Mouse (Mus musculus): ENCODE measurements around the gene Fcrla. TPM values are rescaled to one million over a fixed set of nuclear protein-coding genes. Genes with fewer than 3 reads are reported as not detected.

The Fcrla gene
- total RNA-seq, 2 experiments from 2014 or later, result not detected

GRCm38 (mm10) chr1:170894603-170895602 lies 32.5 kb downstream of the Fcrla start:
- intact Hi-C loops (cut with DNase I), result no loop called here
- no peak for DNase-seq

GRCm38 (mm10) chr1:170892279-170892678 lies 35.1 kb downstream of the Fcrla start:
- Histone ChIP-seq H3K27ac (no peak overlapping the region), H3K4me3 (no peak overlapping the region)
- no peak for TF ChIP-seq CTCF (IDR thresholded peaks at IDR 0.05)
- DNase-seq, result no peak
- intact Hi-C loops (cut with DNase I), result no loop called here

More at GRCm38 (mm10) chr1:170894603-170895602, 32.5 kb downstream of the Fcrla start:
- Histone ChIP-seq H3K4me3 (no peak overlapping the region), H3K27ac (no peak overlapping the region)
- peak; percentile 73 for TF ChIP-seq CTCF (IDR thresholded peaks at IDR 0.05)

GRCm38 (mm10) chr1:170891646-170892045 lies 35.7 kb downstream of the Fcrla start:
- Histone ChIP-seq H3K27ac (no peak overlapping the region), H3K4me3 (no peak overlapping the region)
- intact Hi-C loops (cut with DNase I), result no loop called here
- no peak for TF ChIP-seq CTCF (IDR thresholded peaks at IDR 0.05)
- no peak for DNase-seq

- DNase-seq, result no peak
- Histone ChIP-seq H3K27ac (no peak overlapping the region), H3K4me3 (no peak overlapping the region)
- no peak for TF ChIP-seq CTCF (IDR thresholded peaks at IDR 0.05)
- intact Hi-C loops (cut with DNase I), result no loop called here
Observed at GRCm38 (mm10) chr1:170889310-170889709, 38.1 kb downstream of the Fcrla start.

- Histone ChIP-seq H3K27ac (no peak overlapping the region), H3K4me3 (no peak overlapping the region)
- intact Hi-C loops (cut with DNase I), result no loop called here
- TF ChIP-seq CTCF (IDR thresholded peaks at IDR 0.05), result no peak
- no peak for DNase-seq
Observed at GRCm38 (mm10) chr1:170886044-170886458, 41.3 kb downstream of the Fcrla start.

GRCm38 (mm10) chr1:170884978-170885561 lies 42.3 kb downstream of the Fcrla start, which contains the start of the genes Gm26620 and Dusp12:
Gm26620 (plus strand) TSS chr1:170885065.
Dusp12 (minus strand) TSS chr1:170885540.
- Histone ChIP-seq H3K4me3 (peak within 1 kb of the TSS; percentile 92), H3K27ac (peak within 1 kb of the TSS; percentile 92)
- DNase-seq, result peak; percentile 90
- TF ChIP-seq CTCF (IDR thresholded peaks at IDR 0.05), result peak; percentile 71
- intact Hi-C loops (cut with DNase I), result no loop called here

- Histone ChIP-seq H3K4me3 (peak overlapping the region; percentile 92), H3K27ac (peak overlapping the region; percentile 92; the same call in 1 of the 2 replicates)
- intact Hi-C loops (cut with DNase I), result no loop called here
- no peak for TF ChIP-seq CTCF (IDR thresholded peaks at IDR 0.05)
- DNase-seq, result no peak
Observed at GRCm38 (mm10) chr1:170884390-170884789, 43.0 kb downstream of the Fcrla start.

- Histone ChIP-seq H3K4me3 (no peak overlapping the region), H3K27ac (no peak overlapping the region)
- intact Hi-C loops (cut with DNase I), result no loop called here
- DNase-seq, result no peak
- no peak for TF ChIP-seq CTCF (IDR thresholded peaks at IDR 0.05)
Observed at GRCm38 (mm10) chr1:170882915-170883485, 44.4 kb downstream of the Fcrla start.

- TF ChIP-seq CTCF (IDR thresholded peaks at IDR 0.05), result no peak
- no peak for DNase-seq
- Histone ChIP-seq H3K27ac (no peak overlapping the region), H3K4me3 (no peak overlapping the region)
- intact Hi-C loops (cut with DNase I), result no loop called here
Observed at GRCm38 (mm10) chr1:170876906-170877305, 50.5 kb downstream of the Fcrla start.

- no peak for TF ChIP-seq CTCF (IDR thresholded peaks at IDR 0.05)
- no peak for DNase-seq
- intact Hi-C loops (cut with DNase I), result no loop called here
- no peak overlapping the region for H3K27ac ChIP-seq
- H3K4me3 ChIP-seq, result no peak overlapping the region
Observed at GRCm38 (mm10) chr1:170875676-170876075, 51.7 kb downstream of the Fcrla start.

- Histone ChIP-seq H3K27ac (no peak overlapping the region), H3K4me3 (no peak overlapping the region)
- no peak for TF ChIP-seq CTCF (IDR thresholded peaks at IDR 0.05)
- intact Hi-C loops (cut with DNase I), result no loop called here
- DNase-seq, result no peak
Observed at GRCm38 (mm10) chr1:170871961-170872360, 55.4 kb downstream of the Fcrla start.

GRCm38 (mm10) chr1:170871402-170871801 lies 56.0 kb downstream of the Fcrla start:
- H3K4me3 ChIP-seq, result no peak overlapping the region
- no peak for TF ChIP-seq CTCF (IDR thresholded peaks at IDR 0.05)
- intact Hi-C loops (cut with DNase I), result no loop called here

GRCm38 (mm10) chr1:170868905-170869283 lies 58.5 kb downstream of the Fcrla start:
- TF ChIP-seq CTCF (IDR thresholded peaks at IDR 0.05), result no peak
- Histone ChIP-seq H3K4me3 (peak overlapping the region; percentile 92), H3K27ac (peak overlapping the region; percentile 95)
- DNase-seq, result no peak
- intact Hi-C loops (cut with DNase I), result no loop called here

More at GRCm38 (mm10) chr1:170871402-170871801, 56.0 kb downstream of the Fcrla start:
- DNase-seq, result no peak
- H3K27ac ChIP-seq, result no peak overlapping the region
